Mouse (Mus musculus) naive thymus-derived CD4-positive, alpha-beta T cell, adult 5 months (primary cell): ENCODE data around the gene Ptger1. TPM values are rescaled to one million over a fixed set of nuclear protein-coding genes. Genes with fewer than 3 reads are reported as not detected.

Experiments used
- polyA plus RNA-seq: library from polyadenylated mRNA; unstranded; fragments of 100-300 nt; shearing (Covaris generic); gene quantifications from one replicate; pipeline ENCODE4 v1.2.1, GENCODE M21; 2017

Ptger1 gene
- 3.2 TPM for polyA plus RNA-seq

GRCm38 (mm10) chr8:83665969-83666865, at the start of gene Ptger1:
TSS of gene Ptger1 (plus strand) at chr8:83666678.

GRCm38 (mm10) chr8:83652030-83652743, 14.3 kb upstream of the Ptger1 start, which contains the start of gene Gipc1:
TSS of gene Gipc1 (plus strand) at chr8:83652677.

DNA sequence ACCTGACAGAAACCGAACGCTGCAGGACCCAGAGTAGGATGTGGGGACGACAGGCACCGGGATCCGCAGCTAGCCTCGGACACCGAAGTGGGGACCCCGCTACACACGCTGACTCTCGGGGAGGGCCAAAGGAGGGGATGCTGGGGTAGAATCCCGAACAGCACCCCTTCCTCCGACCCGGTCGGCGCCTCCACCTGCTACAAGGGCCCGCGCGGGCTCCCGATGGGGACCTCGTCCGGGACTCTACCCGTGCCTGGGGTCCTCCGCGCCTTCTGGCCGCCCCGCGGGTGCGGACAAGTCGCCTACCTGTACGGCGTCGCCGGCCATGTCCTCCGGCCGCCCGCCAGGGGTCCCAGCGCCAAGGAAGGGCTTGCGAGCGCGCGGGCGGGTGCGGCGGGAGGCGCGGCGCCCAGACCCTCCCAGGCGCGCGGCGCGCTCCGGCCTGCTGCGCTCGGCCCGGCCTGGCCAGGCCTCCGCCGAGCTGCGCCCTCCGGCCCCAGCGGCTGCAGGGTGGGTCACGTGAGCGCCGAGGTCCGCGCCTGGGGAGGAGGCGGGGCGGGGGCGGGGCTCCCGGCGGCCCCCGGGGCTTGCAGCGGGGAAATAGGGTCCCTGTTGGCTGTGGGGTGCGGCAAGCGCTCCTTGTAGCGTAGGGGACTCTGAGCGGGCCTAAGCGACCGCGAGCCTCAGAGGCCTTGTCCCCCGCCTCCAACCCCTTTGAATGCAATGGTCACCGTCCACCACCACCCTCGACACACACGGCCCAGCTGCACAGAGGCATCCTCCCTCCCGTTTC, 32.4 kb downstream of the Ptger1 start, which contains the start of gene Pkn1:
Gene Pkn1 (minus strand): TSS at position 519 of the 793 bp plus-strand sequence.

DNA sequence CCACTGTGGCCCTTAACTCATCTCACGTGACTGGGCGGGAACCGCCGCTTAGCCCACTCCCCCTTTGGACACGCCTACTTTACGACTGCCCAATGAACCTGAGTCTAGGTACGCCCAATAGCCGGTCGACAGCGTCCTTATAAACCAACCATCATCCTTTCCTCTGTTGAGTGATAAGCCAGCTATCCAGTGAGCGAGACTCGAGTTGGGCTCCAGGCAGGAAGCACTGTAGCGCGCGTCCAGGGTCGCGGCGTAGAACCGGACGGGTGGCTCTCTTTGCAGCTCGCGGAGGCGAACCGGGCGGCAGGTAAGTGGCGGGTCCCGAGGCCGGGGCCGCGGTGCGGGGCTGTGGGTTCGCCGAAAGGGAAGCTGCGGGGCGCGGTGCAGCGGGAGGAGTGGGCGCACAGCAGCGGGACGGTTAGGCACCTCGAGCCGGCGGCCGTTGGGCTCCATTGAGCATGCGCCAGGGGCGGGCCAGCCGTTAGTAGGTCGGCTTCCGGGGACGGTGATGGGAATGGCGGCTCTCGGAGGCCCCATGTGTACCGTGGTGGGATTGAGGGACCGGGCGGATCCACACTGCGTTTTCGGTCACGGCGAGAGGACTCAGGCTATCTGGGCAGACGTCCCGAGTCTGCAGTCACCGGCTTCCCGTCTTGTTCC, 48.7 kb downstream of the Ptger1 start, which contains the start of gene Ddx39:
Gene Ddx39 (plus strand): TSS at position 147 of the 660 bp plus-strand sequence.

Other genes starting within 250 kb of the Ptger1 start
- gene Scoc, start 208.3 kb upstream of the Ptger1 start, polyA plus RNA-seq: 27.8 TPM
- 0.32 TPM for gene Olfr370, start 130.9 kb upstream of the Ptger1 start, polyA plus RNA-seq
- gene Ndufb7, start 100.0 kb upstream of the Ptger1 start, polyA plus RNA-seq: 86.6 TPM
- gene Tecr, start 58.7 kb upstream of the Ptger1 start, polyA plus RNA-seq: 271 TPM
- gene Dnajb1, start 58.5 kb upstream of the Ptger1 start, polyA plus RNA-seq: 328 TPM
- gene Gipc1, start 14.0 kb upstream of the Ptger1 start, polyA plus RNA-seq: 21.8 TPM
- gene Pkn1, start 32.5 kb downstream of the Ptger1 start, polyA plus RNA-seq: 242 TPM
- gene Ddx39, start 48.5 kb downstream of the Ptger1 start, polyA plus RNA-seq: 158 TPM
- gene Adgre5, start 74.6 kb downstream of the Ptger1 start, polyA plus RNA-seq: 485 TPM
- 10.1 TPM for gene Adgrl1, start 233.4 kb downstream of the Ptger1 start, polyA plus RNA-seq